Mouse (Mus musculus): ENCODE data around the gene Hdac4.
A peak's percentile ranks its signal among the peaks of the same experiment; 100 is the strongest.

Gene Hdac4

GRCm38 (mm10) chr1:92130470-92131100 is 64.9 kb downstream of the Hdac4 start:
- peak; percentile 53 to 64 for DNase-seq (ENCODE audit: low spot score in 2 of 2)

- DNase-seq (ENCODE audit: low spot score in 2 of 2): no peak
Observed at GRCm38 (mm10) chr1:92129751-92130150, 65.7 kb downstream of the Hdac4 start.

GRCm38 (mm10) chr1:92127785-92128184 is 67.7 kb downstream of the Hdac4 start:
- DNase-seq (ENCODE audit: low spot score in 2 of 2): no peak

- DNase-seq (ENCODE audit: low spot score in 2 of 2): no peak
Observed at GRCm38 (mm10) chr1:92127366-92127765, 68.1 kb downstream of the Hdac4 start.

- DNase-seq (ENCODE audit: low spot score in 2 of 2): no peak
Observed at GRCm38 (mm10) chr1:92124497-92125201, 70.8 kb downstream of the Hdac4 start.

GRCm38 (mm10) chr1:92119303-92119702 is 76.2 kb downstream of the Hdac4 start:
- no peak for DNase-seq (ENCODE audit: low spot score in 2 of 2)

- no peak for DNase-seq (ENCODE audit: low spot score in 2 of 2)
Observed at GRCm38 (mm10) chr1:92117597-92117996, 77.9 kb downstream of the Hdac4 start.

GRCm38 (mm10) chr1:92116169-92116568 is 79.3 kb downstream of the Hdac4 start:
- no peak for DNase-seq (ENCODE audit: low spot score in 2 of 2)

- DNase-seq (ENCODE audit: low spot score in 2 of 2): no peak
Observed at GRCm38 (mm10) chr1:92114091-92114490, 81.4 kb downstream of the Hdac4 start.

GRCm38 (mm10) chr1:92113243-92114009 is 82.1 kb downstream of the Hdac4 start:
- DNase-seq (ENCODE audit: low spot score in 2 of 2): no peak

GRCm38 (mm10) chr1:92112591-92112990 is 82.9 kb downstream of the Hdac4 start:
- DNase-seq (ENCODE audit: low spot score in 2 of 2): no peak

- no peak for DNase-seq (ENCODE audit: low spot score in 2 of 2)
Observed at GRCm38 (mm10) chr1:92111551-92111950, 83.9 kb downstream of the Hdac4 start.

GRCm38 (mm10) chr1:92111026-92111425 is 84.5 kb downstream of the Hdac4 start:
- no peak for DNase-seq (ENCODE audit: low spot score in 2 of 2)

- DNase-seq (ENCODE audit: low spot score in 2 of 2): no peak
Observed at GRCm38 (mm10) chr1:92109221-92109620, 86.3 kb downstream of the Hdac4 start.

- no peak for DNase-seq (ENCODE audit: low spot score in 2 of 2)
Observed at GRCm38 (mm10) chr1:92108556-92108955, 86.9 kb downstream of the Hdac4 start.

GRCm38 (mm10) chr1:92107996-92108395 is 87.5 kb downstream of the Hdac4 start:
- DNase-seq (ENCODE audit: low spot score in 2 of 2): no peak

GRCm38 (mm10) chr1:92107521-92107920 is 88.0 kb downstream of the Hdac4 start:
- no peak for DNase-seq (ENCODE audit: low spot score in 2 of 2)

GRCm38 (mm10) chr1:92106486-92107160 is 88.9 kb downstream of the Hdac4 start:
- no peak for DNase-seq (ENCODE audit: low spot score in 2 of 2)

GRCm38 (mm10) chr1:92104718-92105117 is 90.8 kb downstream of the Hdac4 start:
- DNase-seq (ENCODE audit: low spot score in 2 of 2): no peak

GRCm38 (mm10) chr1:92103971-92104370 is 91.5 kb downstream of the Hdac4 start:
- DNase-seq (ENCODE audit: low spot score in 2 of 2): no peak

GRCm38 (mm10) chr1:92103377-92103776 is 92.1 kb downstream of the Hdac4 start:
- DNase-seq (ENCODE audit: low spot score in 2 of 2): no peak

GRCm38 (mm10) chr1:92102825-92103224 is 92.7 kb downstream of the Hdac4 start:
- DNase-seq (ENCODE audit: low spot score in 2 of 2): no peak
